Mouse (Mus musculus) liver, embryonic 12.5 days (tissue): ENCODE results near the gene Kctd13. TPM values are rescaled to one million over a fixed set of nuclear protein-coding genes. Genes with fewer than 3 reads are reported as not detected.

ENCODE experiments used
- ATAC-seq: fragments of 200-750 bp; cut with Nextera tagmentation; 2 replicates; pipeline ENCODE4 v1.8.0; 2017; ENCODE audit warnings: moderate number of reproducible peaks, mild to moderate bottlenecking, moderate library complexity
- H3K27ac ChIP-seq: fragments of 300-500 bp; sonication (generic); 2 replicates; pipeline ENCODE4 v1.5.1; 2016; ENCODE audit warnings: mild to moderate bottlenecking
- H3K27me3 ChIP-seq: fragments of 300-500 bp; sonication (generic); replicated peaks from 2 replicates; pipeline ENCODE4 v1.6.1; 2016; ENCODE audit warnings: mild to moderate bottlenecking, moderate library complexity
- H3K36me3 ChIP-seq: fragments of 300-500 bp; sonication (generic); 2 replicates; pipeline ENCODE4 v1.6.1; 2016; ENCODE audit warnings: mild to moderate bottlenecking, moderate library complexity
- H3K4me1 ChIP-seq: fragments of 300-500 bp; sonication (generic); 2 replicates; pipeline ENCODE4 v1.6.1; 2016
- H3K4me2 ChIP-seq: fragments of 300-500 bp; sonication (generic); 2 replicates; pipeline ENCODE4 v1.6.1; 2016; ENCODE audit warnings: mild to moderate bottlenecking, moderate library complexity
- H3K4me3 ChIP-seq: fragments of 300-500 bp; sonication (generic); 2 replicates; pipeline ENCODE4 v1.5.1; 2016; ENCODE audit warnings: mild to moderate bottlenecking, moderate library complexity
- H3K9ac ChIP-seq: fragments of 300-500 bp; sonication (generic); 2 replicates; pipeline ENCODE4 v1.6.1; 2016; ENCODE audit warnings: mild to moderate bottlenecking, moderate library complexity
- H3K9me3 ChIP-seq: fragments of 300-500 bp; sonication (generic); replicated peaks from 2 replicates; pipeline ENCODE4 v1.6.1; 2016; ENCODE audit warnings: mild to moderate bottlenecking, moderate library complexity
- WGBS: fragments of 180-500 bp; shearing (Covaris S2); methylation state at CpG from one replicate; pipeline ENCODE4 v1.1.7; 2016; ENCODE audit not compliant: insufficient replicate concordance; 5-methylcytosine and 5-hydroxymethylcytosine counted together
- polyA plus RNA-seq: library from polyadenylated mRNA; unstranded; fragments of >200 nt; fragmentation: Nextera tagmentation; extraction: Ambion mirVana; gene quantifications from 2 replicates; pipeline ENCODE4 v1.2.1, GENCODE M21; 2016

The Kctd13 gene
- polyA plus RNA-seq, 1 experiment from 2014 or later = 10.7 TPM

- Histone ChIP-seq H3K36me3 (peaks cover 11% of the 10 kb centered on the region), H3K27me3 (peaks cover 57% of the 10 kb centered on the region), H3K4me3 (no peak overlapping the region), H3K4me2 (no peak overlapping the region), H3K9me3 (no peaks in the 10 kb centered on the region), H3K27ac (no peak overlapping the region), H3K4me1 (peaks cover 23% of the 10 kb centered on the region), H3K9ac (no peak overlapping the region)
- WGBS = 65% methylated on average over 10 of the region's 10 CpGs
- no peak for ATAC-seq
Observed at GRCm38 (mm10) chr7:126948626-126949025, 19.9 kb downstream of the Kctd13 start.

DNA sequence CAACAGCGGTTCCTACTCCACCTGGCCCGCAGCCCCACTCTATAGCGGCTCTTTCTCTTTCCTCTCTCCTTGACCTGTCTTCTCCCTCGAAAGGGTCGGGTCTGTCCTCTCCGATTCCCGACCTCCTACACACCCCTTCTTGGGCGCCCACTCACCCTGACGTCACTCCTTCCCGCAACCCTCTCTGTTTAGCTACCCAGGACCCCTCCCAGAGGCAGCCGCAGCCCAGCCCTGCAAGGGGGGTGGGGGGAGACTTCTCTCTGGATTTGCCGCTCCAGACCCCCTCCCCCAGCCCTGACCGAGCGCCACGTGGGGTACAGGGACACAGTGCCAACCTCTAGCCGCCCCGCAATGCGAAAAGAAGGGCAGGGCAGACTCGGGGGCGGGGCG lies 20.7 kb downstream of the Kctd13 start, which contains the start of gene Asphd1:
Gene Asphd1 (minus strand): TSS at position 180 of the 390 bp plus-strand sequence.
- H3K4me1 ChIP-seq = peaks cover 23% of the 10 kb centered on the region
- peaks cover 9% of the 10 kb centered on the region for H3K36me3 ChIP-seq
- peak within 1 kb of the TSS; percentile 85 for H3K4me2 ChIP-seq
- WGBS = 2% methylated on average over 21 of the region's 21 CpGs
- peaks cover 60% of the 10 kb centered on the region for H3K27me3 ChIP-seq
- H3K27ac ChIP-seq = no peak within 1 kb of the TSS
- no peaks in the 10 kb centered on the region for H3K9me3 ChIP-seq
- 0 out of 2 replicates have a peak within 1 kb of the TSS, but pooled peaks have one; percentile 9 for H3K9ac ChIP-seq
- ATAC-seq = peak; percentile 2; the same call in 1 of the 2 replicates
- peak within 1 kb of the TSS; percentile 50 for H3K4me3 ChIP-seq

DNA sequence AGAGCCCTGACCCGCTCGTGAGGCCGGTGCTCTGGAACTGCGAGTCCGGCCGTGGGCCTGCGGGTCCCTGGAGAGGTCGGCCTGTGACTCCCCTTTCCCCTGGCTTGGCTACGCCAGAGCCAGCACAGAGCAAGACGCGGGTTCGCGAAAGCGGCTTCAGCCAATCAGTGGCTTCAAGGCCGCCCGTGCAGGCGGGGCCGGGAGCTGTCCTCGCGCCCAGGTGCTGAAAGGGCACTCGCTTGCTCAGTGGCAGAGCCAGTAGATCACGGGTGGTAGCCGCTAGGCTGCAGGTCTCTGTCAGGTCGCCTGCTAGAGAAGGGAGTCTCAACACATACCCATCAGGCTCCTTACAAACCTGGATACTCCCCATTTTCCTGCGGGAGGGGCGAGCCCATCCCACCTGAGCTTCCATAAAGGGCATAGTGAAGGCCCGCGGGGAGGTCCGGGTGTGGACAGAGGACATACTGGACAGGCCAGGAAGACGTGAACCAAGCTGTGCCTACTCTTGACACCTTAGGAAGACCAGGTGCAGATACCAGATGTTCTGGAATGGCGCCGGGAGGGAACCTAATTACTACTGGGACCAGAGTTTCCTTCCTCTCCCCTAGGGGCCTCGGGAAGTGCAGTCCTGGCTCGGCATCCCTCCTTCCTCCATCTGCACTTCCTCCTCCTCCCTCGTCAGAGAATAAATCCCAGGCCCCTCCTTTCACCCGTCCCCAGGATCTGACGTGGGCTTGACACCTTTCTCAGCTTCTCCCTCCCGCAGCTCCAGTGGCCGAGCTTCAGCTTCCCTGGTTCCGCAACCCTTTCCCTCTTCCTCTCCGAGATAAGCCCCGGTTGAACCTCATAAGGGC lies 21.3 kb downstream of the Kctd13 start, which contains the start of gene Sez6l2:
Gene Sez6l2 (plus strand): TSS at position 771 of the 854 bp plus-strand sequence.
- Histone ChIP-seq H3K4me3 (peak within 1 kb of the TSS; percentile 50), H3K4me1 (peaks cover 23% of the 10 kb centered on the region), H3K27me3 (peaks cover 60% of the 10 kb centered on the region), H3K9ac (0 out of 2 replicates have a peak within 1 kb of the TSS, but pooled peaks have one; percentile 9), H3K9me3 (no peaks in the 10 kb centered on the region), H3K4me2 (peak within 1 kb of the TSS; percentile 85), H3K27ac (no peak within 1 kb of the TSS), H3K36me3 (peaks cover 4% of the 10 kb centered on the region)
- 3% methylated on average over 42 of the region's 42 CpGs for WGBS
- ATAC-seq = peak; percentile 75

DNA sequence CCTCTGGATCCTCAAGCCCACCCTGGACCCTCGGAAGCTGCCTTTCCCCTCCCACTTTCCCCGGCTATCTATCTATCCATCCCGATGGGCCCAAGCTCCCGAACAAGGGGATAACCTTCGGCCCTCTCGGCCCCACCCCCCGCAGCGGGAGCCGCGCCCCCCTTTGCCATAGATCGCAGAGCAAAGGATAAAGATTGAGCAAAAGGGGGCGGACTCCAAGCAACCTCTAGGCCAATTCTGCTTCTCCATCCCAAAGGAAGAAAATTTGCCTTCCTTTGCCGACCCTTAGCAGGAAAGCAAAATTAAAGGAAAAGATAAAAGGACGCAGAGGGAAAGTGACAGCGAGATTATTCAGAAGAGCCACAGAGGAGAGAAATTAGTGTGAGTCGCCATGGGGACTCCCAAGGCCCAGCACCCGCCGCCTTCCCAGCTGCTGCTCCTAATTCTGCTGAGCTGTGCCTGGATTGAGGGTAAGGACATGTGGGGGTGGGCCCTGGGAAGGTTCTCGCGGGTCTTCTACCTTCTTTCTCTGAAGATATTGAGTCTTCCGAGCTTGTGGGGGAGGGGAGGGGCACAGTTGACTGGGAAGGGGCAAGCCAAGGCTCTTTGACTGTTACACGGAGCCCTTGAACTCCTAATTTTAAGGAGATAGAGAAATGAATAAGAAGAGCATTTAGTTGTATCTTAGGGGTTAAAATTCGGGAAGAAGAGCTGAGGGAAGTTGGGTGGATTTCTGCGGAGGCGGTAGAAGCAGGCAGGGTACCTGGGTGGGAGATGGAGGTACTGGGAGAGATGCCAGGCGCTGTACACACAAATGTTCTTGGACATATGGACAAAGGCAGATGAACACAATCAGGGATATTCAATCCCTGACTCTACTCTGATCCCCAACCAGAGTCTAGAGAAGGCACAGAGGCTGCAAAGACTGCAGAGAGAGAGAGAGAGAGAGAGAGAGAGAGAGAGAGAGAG lies 22.3 kb downstream of the Kctd13 start:
- H3K4me2 ChIP-seq = peak overlapping the region; percentile 85
- no peak overlapping the region; the same call in 1 of the 2 replicates for H3K4me3 ChIP-seq
- no peak for ATAC-seq
- H3K27ac ChIP-seq = no peak overlapping the region
- no peaks in the 10 kb centered on the region for H3K9me3 ChIP-seq
- H3K27me3 ChIP-seq = peaks cover 60% of the 10 kb centered on the region
- no peaks in the 10 kb centered on the region for H3K36me3 ChIP-seq
- H3K9ac ChIP-seq = no peak overlapping the region
- peaks cover 23% of the 10 kb centered on the region for H3K4me1 ChIP-seq
- 10% methylated on average over 26 of the region's 26 CpGs for WGBS

GRCm38 (mm10) chr7:126951741-126952140 lies 23.1 kb downstream of the Kctd13 start:
- 18% methylated on average over 4 of the region's 4 CpGs for WGBS
- Histone ChIP-seq H3K9ac (no peak overlapping the region), H3K4me3 (no peak overlapping the region), H3K27ac (no peak overlapping the region), H3K9me3 (no peaks in the 10 kb centered on the region), H3K4me2 (no peak overlapping the region), H3K27me3 (peaks cover 60% of the 10 kb centered on the region), H3K4me1 (peaks cover 23% of the 10 kb centered on the region), H3K36me3 (no peaks in the 10 kb centered on the region)
- no peak for ATAC-seq

DNA sequence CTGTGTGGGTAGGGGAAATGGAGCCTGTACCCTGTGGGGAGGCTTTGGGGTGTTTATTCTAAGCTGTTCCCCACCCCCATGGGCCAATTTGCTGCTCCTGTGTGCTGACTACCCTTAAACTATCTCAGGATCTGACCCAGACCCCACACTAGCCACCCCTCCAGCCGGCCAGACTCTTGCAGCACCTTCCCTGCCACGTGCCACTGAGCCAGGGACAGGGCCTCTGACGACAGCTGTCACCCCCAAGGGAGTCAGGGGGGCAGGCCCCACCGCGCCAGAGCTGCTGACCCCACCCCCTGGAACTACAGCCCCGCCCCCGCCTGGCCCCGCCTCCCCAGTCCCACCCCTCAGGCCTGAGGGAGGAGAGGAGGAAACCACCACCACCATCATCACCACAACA lies 24.0 kb downstream of the Kctd13 start:
- no peak overlapping the region for H3K27ac ChIP-seq
- no peak overlapping the region for H3K9ac ChIP-seq
- no peak overlapping the region for H3K4me3 ChIP-seq
- no peak overlapping the region for H3K4me2 ChIP-seq
- peaks cover 60% of the 10 kb centered on the region for H3K27me3 ChIP-seq
- no peaks in the 10 kb centered on the region for H3K9me3 ChIP-seq
- no peak for ATAC-seq
- H3K36me3 ChIP-seq = no peaks in the 10 kb centered on the region
- WGBS = 2% methylated on average over 8 of the region's 8 CpGs
- H3K4me1 ChIP-seq = peaks cover 23% of the 10 kb centered on the region

DNA sequence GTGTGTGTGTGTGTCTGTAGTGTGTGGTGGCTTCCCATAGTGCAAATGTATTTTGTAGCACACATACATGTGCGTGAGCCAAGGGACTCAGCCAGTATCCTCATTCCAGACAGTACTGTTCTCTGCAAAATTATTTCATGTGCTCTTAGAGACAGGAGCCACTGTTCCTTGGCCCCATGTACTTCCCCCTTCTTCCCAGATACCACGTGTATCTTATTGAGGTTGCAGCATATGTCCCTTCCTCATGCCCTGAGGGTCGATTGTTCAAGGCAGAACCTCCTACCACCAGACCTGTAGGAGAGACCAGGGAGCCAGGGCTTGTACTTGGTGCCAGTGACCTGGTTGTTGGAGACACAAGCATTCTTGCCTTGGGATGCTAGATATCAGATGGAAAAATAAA lies 26.4 kb downstream of the Kctd13 start:
- no peaks in the 10 kb centered on the region for H3K36me3 ChIP-seq
- peaks cover 12% of the 10 kb centered on the region for H3K4me1 ChIP-seq
- H3K27me3 ChIP-seq = peaks cover 38% of the 10 kb centered on the region
- no peak overlapping the region for H3K27ac ChIP-seq
- H3K9me3 ChIP-seq = no peaks in the 10 kb centered on the region
- ATAC-seq = no peak
- H3K4me3 ChIP-seq = no peak overlapping the region
- WGBS = 30% methylated on average over 3 of the region's 3 CpGs
- H3K4me2 ChIP-seq = no peak overlapping the region
- H3K9ac ChIP-seq = no peak overlapping the region

DNA sequence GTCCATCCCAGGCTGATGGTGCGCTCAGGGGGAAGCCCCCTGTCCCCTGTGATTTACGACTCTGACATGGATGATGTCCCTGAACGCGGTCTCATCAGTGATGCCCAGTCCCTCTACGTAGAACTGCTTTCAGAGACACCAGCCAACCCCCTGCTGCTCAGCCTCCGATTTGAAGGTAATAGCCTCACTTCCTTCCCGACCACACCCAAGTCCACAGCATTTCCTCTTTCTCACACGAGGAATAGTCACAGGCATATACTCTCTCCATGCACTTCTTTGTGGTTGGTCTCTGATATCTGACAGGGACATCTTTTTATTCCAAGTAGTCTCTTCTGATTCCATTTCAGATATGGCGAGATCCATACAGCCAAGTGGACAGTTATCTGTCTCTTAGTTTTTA lies 31.1 kb downstream of the Kctd13 start:
- no peaks in the 10 kb centered on the region for H3K36me3 ChIP-seq
- no peak for ATAC-seq
- no peak overlapping the region for H3K27ac ChIP-seq
- no peak overlapping the region for H3K4me3 ChIP-seq
- H3K4me2 ChIP-seq = no peak overlapping the region
- 46% methylated on average over 9 of the region's 9 CpGs for WGBS
- H3K9ac ChIP-seq = no peak overlapping the region
- H3K9me3 ChIP-seq = no peaks in the 10 kb centered on the region
- peaks cover 31% of the 10 kb centered on the region for H3K27me3 ChIP-seq
- H3K4me1 ChIP-seq = no peaks in the 10 kb centered on the region

DNA sequence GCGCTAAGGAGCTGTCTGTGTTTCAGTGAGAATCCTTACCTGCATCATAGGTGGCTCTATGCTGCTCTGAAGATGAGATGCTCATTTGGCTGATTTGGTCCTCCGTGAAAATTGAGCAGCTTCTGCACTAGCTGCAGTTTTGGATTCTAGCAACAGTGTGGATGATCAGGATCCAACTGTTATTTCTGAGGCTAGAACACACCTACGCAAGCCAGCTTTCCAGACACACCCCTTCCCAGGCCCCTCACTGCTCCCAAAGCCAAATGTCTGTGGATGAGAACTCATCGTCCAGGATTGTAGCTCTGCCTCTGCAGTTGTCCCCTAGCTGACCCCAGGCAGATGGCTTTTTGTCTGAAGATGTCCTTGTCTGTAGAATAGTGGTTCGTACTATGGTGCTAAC lies 32.4 kb downstream of the Kctd13 start:
- WGBS = 78% methylated on average over 5 of the region's 5 CpGs
- Histone ChIP-seq H3K9me3 (no peaks in the 10 kb centered on the region), H3K4me3 (no peak overlapping the region), H3K9ac (no peak overlapping the region), H3K4me1 (no peaks in the 10 kb centered on the region), H3K36me3 (no peaks in the 10 kb centered on the region), H3K4me2 (no peak overlapping the region), H3K27ac (no peak overlapping the region), H3K27me3 (peaks cover 35% of the 10 kb centered on the region)
- no peak for ATAC-seq

DNA sequence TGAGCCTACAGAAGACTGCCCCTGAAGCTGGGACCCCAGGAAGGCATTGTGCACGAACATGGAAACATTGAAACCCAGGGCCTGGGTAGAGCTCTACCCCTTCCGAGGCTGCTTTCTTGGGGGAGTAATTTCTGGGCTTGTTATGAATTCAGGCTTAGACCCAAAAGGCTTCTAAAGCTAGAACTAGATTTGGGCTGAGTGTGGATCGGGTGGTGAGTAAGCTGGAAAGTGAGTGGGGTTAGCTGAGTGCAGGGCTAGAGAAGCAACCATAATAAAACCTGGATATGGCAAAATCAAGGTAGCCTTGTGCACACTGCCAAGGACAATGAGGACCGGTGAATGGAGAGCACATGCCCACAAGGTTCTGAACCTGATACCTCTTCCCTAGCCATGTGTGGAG lies 33.3 kb downstream of the Kctd13 start:
- H3K9me3 ChIP-seq = no peaks in the 10 kb centered on the region
- no peaks in the 10 kb centered on the region for H3K36me3 ChIP-seq
- no peak overlapping the region for H3K9ac ChIP-seq
- no peak overlapping the region for H3K4me3 ChIP-seq
- ATAC-seq = no peak
- no peaks in the 10 kb centered on the region for H3K4me1 ChIP-seq
- H3K27ac ChIP-seq = no peak overlapping the region
- peaks cover 35% of the 10 kb centered on the region for H3K27me3 ChIP-seq
- H3K4me2 ChIP-seq = no peak overlapping the region
- 65% methylated on average over 4 of the region's 4 CpGs for WGBS

- 30% methylated on average over 19 of the region's 19 CpGs for WGBS
- H3K9ac ChIP-seq = no peak overlapping the region
- H3K4me1 ChIP-seq = no peaks in the 10 kb centered on the region
- H3K4me3 ChIP-seq = no peak overlapping the region
- H3K9me3 ChIP-seq = no peaks in the 10 kb centered on the region
- no peak for ATAC-seq
- no peaks in the 10 kb centered on the region for H3K36me3 ChIP-seq
- no peak overlapping the region for H3K4me2 ChIP-seq
- no peak overlapping the region for H3K27ac ChIP-seq
- peaks cover 35% of the 10 kb centered on the region for H3K27me3 ChIP-seq
Observed at GRCm38 (mm10) chr7:126963548-126964286, 35.0 kb downstream of the Kctd13 start.
